Mouse (Mus musculus) CH12.LX (cell line): ENCODE measurements around the gene Apmap.
A peak's percentile ranks its signal among the peaks of the same experiment; 100 is the strongest.

Experiments used
- CTCF ChIP-seq, 2 experiments: IDR thresholded peaks in 1 of 2; conservative IDR thresholded peaks in 1 of 2; 2 replicates each; pipeline ENCODE4 v1.5.1; 2011 to 2012; ENCODE audit warnings: low read depth in 2 of 2, low read length in 2 of 2, improper control_type of control experiment in 1 of 2, inconsistent platforms in 1 of 2, mild to moderate bottlenecking in 1 of 2, moderate library complexity in 1 of 2
- ELF1 ChIP-seq: IDR thresholded peaks from 2 replicates; pipeline ENCODE4 v1.6.1; 2014; ENCODE audit warnings: low read depth, mild to moderate bottlenecking, inconsistent platforms, low read length, improper control_type of control experiment
- MAFK ChIP-seq: IDR thresholded peaks from 2 replicates; pipeline ENCODE4 v1.6.1; 2011; ENCODE audit warnings: low read length, improper control_type of control experiment; ENCODE audit not compliant: insufficient replicate concordance
- MYC ChIP-seq: IDR thresholded peaks from 2 replicates; pipeline ENCODE4 v1.6.1; 2011; ENCODE audit warnings: low read depth, mild to moderate bottlenecking, improper control_type of control experiment, low read length
- POLR2A ChIP-seq: IDR thresholded peaks from 2 replicates; pipeline ENCODE4 v1.6.1; 2011; ENCODE audit warnings: low read depth, mild to moderate bottlenecking, improper control_type of control experiment, low read length
- RCOR1 ChIP-seq: conservative IDR thresholded peaks from 2 replicates; pipeline ENCODE4 v1.6.1; 2012; ENCODE audit warnings: low read depth, mild to moderate bottlenecking, inconsistent platforms, low read length, improper control_type of control experiment
- ZKSCAN1 ChIP-seq: IDR thresholded peaks from 2 replicates; pipeline ENCODE4 v1.6.1; 2012; ENCODE audit warnings: low read depth, inconsistent platforms, low read length, improper control_type of control experiment, borderline replicate concordance

- TF ChIP-seq POLR2A (no peak), ZKSCAN1 (no peak), MAFK (no peak), RCOR1 (no peak), MYC (0 out of 2 replicates have a peak, but pooled peaks have one; percentile 42), CTCF (conservative IDR thresholded peaks at IDR 0.05 in 1 of 2, IDR thresholded peaks at IDR 0.05 in 1 of 2; ENCODE audit: low read depth in 2 of 2, low read length in 2 of 2) (peak; percentile 26 to 85; a peak in 3 of 4 replicates), ELF1 (no peak)
Measured at GRCm38 (mm10) chr2:150558568-150558967, 49.8 kb downstream of the Apmap start.
